Mouse (Mus musculus) heart, adult 2 months (tissue): ENCODE measurements around the gene Myo15. TPM values are rescaled to one million over a fixed set of nuclear protein-coding genes. Genes with fewer than 3 reads are reported as not detected.

Experiments used
- DNase-seq, 2 experiments: peaks; one replicate each; pipeline ENCODE4 v3.0.0; 2021
- H3K27ac ChIP-seq: fragments of 200-600 bp; 2 replicates; pipeline ENCODE4 v1.8.1; 2022
- H3K27me3 ChIP-seq: fragments of 200-500 bp; 2 replicates; pipeline ENCODE4 v1.6.1; 2012; ENCODE audit warnings: mild to moderate bottlenecking, low read length, inconsistent platforms, mixed read lengths; ENCODE audit not compliant: control insufficient read depth, insufficient read depth
- H3K36me3 ChIP-seq: fragments of 200-500 bp; 2 replicates; pipeline ENCODE4 v1.6.1; 2012; ENCODE audit warnings: low read length, inconsistent platforms; ENCODE audit not compliant: control insufficient read depth, insufficient read depth
- H3K4me1 ChIP-seq: fragments of 200-500 bp; 2 replicates; pipeline ENCODE4 v1.6.1; 2011; ENCODE audit warnings: low read length; ENCODE audit not compliant: control insufficient read depth, insufficient read depth
- H3K4me3 ChIP-seq: fragments of 200-600 bp; 2 replicates; pipeline ENCODE4 v1.8.1; 2022
- H3K79me2 ChIP-seq: fragments of 200-500 bp; replicated peaks from 2 replicates; pipeline ENCODE4 v1.6.1; 2012; ENCODE audit warnings: mild to moderate bottlenecking, inconsistent platforms, low read length, moderate library complexity, mixed read lengths; ENCODE audit not compliant: control insufficient read depth, insufficient read depth
- H3K9ac ChIP-seq: fragments of 200-500 bp; 2 replicates; pipeline ENCODE4 v1.6.1; 2012; ENCODE audit warnings: low read depth, mild to moderate bottlenecking, control low read depth, inconsistent platforms, low read length, mixed read lengths
- CTCF ChIP-seq: fragments of 200-600 bp; IDR thresholded peaks from 2 replicates; pipeline ENCODE4 v1.8.1; 2022; ENCODE audit warnings: antibody characterized with exemption, mild to moderate bottlenecking, moderate library complexity
- EP300 ChIP-seq: fragments of 200-500 bp; IDR thresholded peaks from 2 replicates; pipeline ENCODE4 v1.6.1; 2011; ENCODE audit warnings: low read depth, low read length, control low read depth; ENCODE audit not compliant: insufficient read depth
- POLR2A ChIP-seq: fragments of 200-500 bp; IDR thresholded peaks from 2 replicates; pipeline ENCODE4 v1.6.1; 2011; ENCODE audit warnings: mild to moderate bottlenecking, low read depth, low read length, control low read depth; ENCODE audit not compliant: insufficient read depth
- WGBS: fragments of 180-500 bp; shearing (Covaris S2); methylation state at CpG from one replicate; pipeline ENCODE4 v1.1.7; 2018; 5-methylcytosine and 5-hydroxymethylcytosine counted together
- intact Hi-C: fragments of 180-260 bp; cut with DNase I; formaldehyde crosslinking; loops from one replicate; pipeline ENCODE4 v1.15.1; 2025
- polyA plus RNA-seq: library from polyadenylated mRNA; depleted of rRNA; stranded (reverse); fragments of >200 nt; gene quantifications from 2 replicates; pipeline ENCODE4 v1.2.3, GENCODE M21; 2012
- total RNA-seq, 2 experiments: library from RNA; stranded (reverse); gene quantifications; 2 replicates each; pipeline ENCODE4 v1.2.3; 2021

Gene Myo15
- total and polyA plus RNA-seq, 3 experiments = 0.03 to 0.06 (median 0.05) TPM

DNA sequence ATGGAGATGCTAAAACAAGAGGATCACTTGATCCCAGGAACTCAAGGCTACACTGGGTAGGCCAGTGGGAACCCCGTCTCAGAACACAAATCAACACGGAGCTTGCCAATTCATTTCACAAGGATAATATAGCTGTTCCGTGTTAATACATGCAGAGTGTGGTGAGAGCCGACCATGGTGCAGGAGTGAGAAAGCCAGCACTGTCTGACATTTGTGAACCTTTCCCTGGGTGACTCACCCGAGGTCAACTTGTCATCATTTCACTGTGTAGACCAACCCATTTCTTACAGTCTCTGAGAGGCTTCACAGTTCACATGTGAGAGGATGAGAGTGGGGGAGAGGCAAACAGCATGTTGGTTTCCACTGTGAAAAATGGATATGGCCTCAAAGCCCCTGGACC lies 52.9 kb downstream of the Myo15 start:
- 76% methylated on average over 5 of the region's 5 CpGs for WGBS
- no peaks in the 10 kb centered on the region for H3K36me3 ChIP-seq
- H3K27me3 ChIP-seq = no peaks in the 10 kb centered on the region
- TF ChIP-seq POLR2A (no peak), EP300 (no peak), CTCF (no peak)
- H3K4me1 ChIP-seq = no peaks in the 10 kb centered on the region
- no peak overlapping the region for H3K27ac ChIP-seq
- no peaks in the 10 kb centered on the region for H3K79me2 ChIP-seq
- intact Hi-C loops = no loop called here
- no peak for DNase-seq
- H3K4me3 ChIP-seq = no peak overlapping the region
- H3K9ac ChIP-seq = no peak overlapping the region

- no peak for DNase-seq
- WGBS = 85% methylated on average over 6 of the region's 6 CpGs
- no peak for TF ChIP-seq POLR2A
- no peak for TF ChIP-seq CTCF
- no peak for TF ChIP-seq EP300
Observed at GRCm38 (mm10) chr11:60522661-60523365, 53.7 kb downstream of the Myo15 start.

GRCm38 (mm10) chr11:60526461-60526860 lies 57.3 kb downstream of the Myo15 start:
- Histone ChIP-seq H3K79me2 (no peaks in the 10 kb centered on the region), H3K36me3 (no peaks in the 10 kb centered on the region), H3K27me3 (no peaks in the 10 kb centered on the region), H3K9ac (no peak overlapping the region), H3K27ac (no peak overlapping the region), H3K4me3 (no peak overlapping the region), H3K4me1 (no peaks in the 10 kb centered on the region)
- TF ChIP-seq CTCF (no peak), POLR2A (no peak), EP300 (no peak)
- 29% methylated on average over 4 of the region's 4 CpGs for WGBS
- peak in 1 of 2 experiments; percentile 14 for DNase-seq
- intact Hi-C loops = no loop called here

More at GRCm38 (mm10) chr11:60522661-60523365, 53.7 kb downstream of the Myo15 start:
- H3K9ac ChIP-seq = no peak overlapping the region
- no peak overlapping the region for H3K4me3 ChIP-seq
- H3K27me3 ChIP-seq = no peaks in the 10 kb centered on the region
- H3K27ac ChIP-seq = no peak overlapping the region
- H3K79me2 ChIP-seq = no peaks in the 10 kb centered on the region
- intact Hi-C loops = no loop called here
- H3K4me1 ChIP-seq = no peaks in the 10 kb centered on the region
- no peaks in the 10 kb centered on the region for H3K36me3 ChIP-seq

- H3K79me2 ChIP-seq = peaks cover 6% of the 10 kb centered on the region
- DNase-seq = no peak
- H3K27me3 ChIP-seq = no peaks in the 10 kb centered on the region
- H3K4me1 ChIP-seq = peaks cover 3% of the 10 kb centered on the region
- no peak overlapping the region for H3K27ac ChIP-seq
- no peak for TF ChIP-seq POLR2A
- no peak for TF ChIP-seq CTCF
- no peak for TF ChIP-seq EP300
- peaks cover 7% of the 10 kb centered on the region for H3K36me3 ChIP-seq
- WGBS = 91% methylated on average over 2 of the region's 2 CpGs
- H3K9ac ChIP-seq = no peak overlapping the region
- intact Hi-C loops = loop anchor here (2.0 to 10.0 kb wide), 4 partner anchors 78 to 1397 kb away; partner anchors contain the start of genes Akap10, Smcr8 and Top3a
- no peak overlapping the region for H3K4me3 ChIP-seq
Observed at GRCm38 (mm10) chr11:60535676-60536075, 66.5 kb downstream of the Myo15 start.

DNA sequence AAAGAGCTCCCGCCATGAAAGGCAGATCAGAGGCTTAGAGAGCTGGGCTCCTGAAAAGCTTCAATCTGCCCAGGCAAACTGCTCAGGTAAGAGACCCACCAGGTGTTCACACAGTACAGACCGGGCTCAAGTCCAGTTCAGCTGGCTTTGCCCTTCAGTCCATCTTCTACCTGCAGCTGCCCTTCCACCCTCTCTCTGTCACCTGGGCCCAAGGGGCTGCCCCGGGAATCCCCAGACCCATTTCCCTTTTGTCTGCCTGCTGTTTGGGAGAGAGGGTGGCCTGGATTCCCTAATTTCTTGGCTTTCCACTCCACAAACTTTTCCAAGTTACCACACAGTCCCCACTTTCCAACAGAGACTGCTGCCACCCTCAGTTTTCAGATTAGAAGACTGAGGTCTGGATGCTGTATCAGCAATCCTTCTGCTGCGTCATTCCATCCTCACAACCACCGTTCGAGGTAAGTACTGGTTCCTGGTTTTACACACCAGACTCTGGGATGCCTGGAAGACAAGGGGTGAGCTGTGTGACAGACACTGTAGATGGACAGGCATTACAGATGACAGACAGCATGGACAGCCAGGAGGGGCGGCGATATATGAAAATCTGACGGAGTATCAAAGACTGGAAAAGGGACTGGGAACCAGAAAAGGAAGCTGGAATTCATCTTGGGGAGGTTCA lies 67.2 kb downstream of the Myo15 start, which contains the start of gene Alkbh5:
TSS of gene Alkbh5 (plus strand) at position 202 of the 679 bp plus-strand sequence.
- no peaks in the 10 kb centered on the region for H3K27me3 ChIP-seq

More for the DNA sequence above, 67.2 kb downstream of the Myo15 start, which contains the start of gene Alkbh5:
- DNase-seq = peak; percentile 37 to 58
- H3K36me3 ChIP-seq = peaks cover 13% of the 10 kb centered on the region
- peak within 1 kb of the TSS; percentile 100 for H3K27ac ChIP-seq
- TF ChIP-seq POLR2A (no peak), EP300 (no peak), CTCF (no peak)
- intact Hi-C loops = loop anchor here (2.0 to 10.0 kb wide), 4 partner anchors 79 to 1396 kb away; partner anchors contain the start of genes Akap10, Smcr8 and Top3a
- peaks cover 6% of the 10 kb centered on the region for H3K79me2 ChIP-seq
- peak within 1 kb of the TSS; percentile 84 for H3K4me3 ChIP-seq
- H3K4me1 ChIP-seq = peaks cover 3% of the 10 kb centered on the region
- WGBS = 22% methylated on average over 9 of the region's 9 CpGs
- H3K9ac ChIP-seq = peak within 1 kb of the TSS; percentile 70
